Mouse (Mus musculus) heart, adult 2 months (tissue): Measurements from ENCODE around the gene Ptpn13.

Experiments used
- CTCF ChIP-seq: fragments of 200-600 bp; IDR thresholded peaks from 2 replicates; pipeline ENCODE4 v1.8.1; 2022; ENCODE audit warnings: antibody characterized with exemption, mild to moderate bottlenecking, moderate library complexity
- POLR2A ChIP-seq: fragments of 200-500 bp; IDR thresholded peaks from 2 replicates; pipeline ENCODE4 v1.6.1; 2011; ENCODE audit warnings: mild to moderate bottlenecking, low read depth, low read length, control low read depth; ENCODE audit not compliant: insufficient read depth

GRCm38 (mm10) chr5:103473467-103474096 lies 48.6 kb downstream of the Ptpn13 start:
- TF ChIP-seq POLR2A (no peak), CTCF (no peak)
